Mouse (Mus musculus): ENCODE measurements around the gene Samd8.

DNA sequence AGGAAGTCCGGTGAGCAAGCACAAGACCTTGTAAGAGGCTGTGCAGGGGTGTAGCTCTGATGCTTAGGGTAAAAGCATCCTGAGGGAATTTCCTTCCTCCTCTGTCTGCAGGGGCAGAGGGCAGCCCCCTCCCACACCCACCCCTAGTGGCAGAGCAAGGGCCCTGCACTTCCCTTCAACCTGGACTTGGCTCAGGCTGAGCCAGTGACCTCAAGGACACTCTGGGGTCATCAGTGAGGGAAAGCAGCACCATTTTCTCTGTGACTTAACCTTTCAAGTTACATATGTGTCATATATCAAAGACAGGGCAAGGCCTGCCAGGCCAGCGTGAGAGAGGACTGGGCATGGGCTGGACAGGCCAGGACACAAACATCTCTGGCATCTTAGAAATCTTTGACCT is 40.8 kb upstream of the Samd8 start:
- no peak for TF ChIP-seq MAFK (IDR thresholded peaks at IDR 0.05; ENCODE audit: insufficient read depth, low read depth, low read length)
- TF ChIP-seq HCFC1 (IDR thresholded peaks at IDR 0.05; ENCODE audit: borderline replicate concordance, insufficient read depth, low read length), result no peak
- TF ChIP-seq CHD2 (IDR thresholded peaks at IDR 0.05; ENCODE audit: low read depth, low read length), result no peak
- TF ChIP-seq ZC3H11A (IDR thresholded peaks at IDR 0.05; ENCODE audit: borderline replicate concordance, low read depth, low read length), result no peak

All from ES-E14 (cell line).